10 mouse cellular contexts compared by ENCODE assay signal in the genomic region with DNA sequence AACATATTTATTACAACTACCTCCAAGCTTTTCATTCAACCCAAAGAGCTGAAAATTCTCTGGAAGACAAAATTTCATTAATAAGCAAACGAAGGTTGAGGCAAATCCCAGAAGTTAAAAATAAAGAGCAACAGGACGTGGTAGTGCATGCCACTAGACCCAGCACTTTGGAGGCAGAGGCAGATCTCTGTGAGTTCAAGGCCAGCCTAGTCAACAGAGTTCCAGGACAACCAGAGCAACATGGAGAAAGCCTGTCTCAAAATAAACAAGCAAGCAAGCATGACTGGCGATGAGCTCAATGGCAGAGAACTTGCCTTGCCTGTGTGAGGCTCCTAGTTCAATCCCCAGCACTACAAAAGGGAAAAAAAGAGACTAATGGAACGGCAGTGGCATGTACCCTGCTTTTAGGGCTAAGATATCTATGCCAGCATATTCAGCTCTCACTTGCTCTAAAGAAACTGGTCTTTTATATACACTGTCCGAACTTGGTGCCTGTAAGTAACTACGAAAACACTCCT. TPM values are rescaled to one million over a fixed set of nuclear protein-coding genes. Genes with fewer than 3 reads are reported as not detected.
DNase-seq lines count a peak whose midpoint lies in the region; ATAC-seq and TF ChIP-seq lines count a peak whose summit lies in the region.
"Had no signal": no experiment of that assay in that cellular context is flagged by ENCODE, and none has a peak within 500 bp of the region (broad histone marks: within the 10 kb centered on the region; RNA-seq: fewer than 3 reads in every experiment).

No protein-coding gene starts in this region.

- peak overlapping the region; percentile 68; the same call in 1 of the 2 replicates for H3K4me3 ChIP-seq in left cerebral cortex, adult 2 months
- peak overlapping the region; percentile 26 for H3K4me3 ChIP-seq in embryonic fibroblast, embryonic 13.5 days (ENCODE audit: insufficient read depth, low read length)
- H3K4me3 ChIP-seq in hindbrain, embryonic 11.5 days (ENCODE audit: low read depth, low read length) = 0 out of 2 replicates have a peak overlapping the region, but pooled peaks have one; percentile 27
- no peak overlapping the region for H3K4me3 ChIP-seq in myocyte

- H3K9me3 ChIP-seq in hindbrain, embryonic 11.5 days (ENCODE audit: control insufficient read depth, low read length) = no peaks in the 10 kb centered on the region

- 92% methylated on average over 6 of the region's 6 CpGs for WGBS in hindbrain, embryonic 11.5 days

- H3K36me3 ChIP-seq in hindbrain, embryonic 11.5 days (ENCODE audit: control insufficient read depth, insufficient read depth, low read length) = no peaks in the 10 kb centered on the region
- no peaks in the 10 kb centered on the region for H3K36me3 ChIP-seq in myocyte (ENCODE audit: control insufficient read depth, insufficient read depth)

- no peaks in the 10 kb centered on the region for H3K27me3 ChIP-seq in hindbrain, embryonic 11.5 days (ENCODE audit: control insufficient read depth, insufficient read depth, low read length)
- no peaks in the 10 kb centered on the region for H3K27me3 ChIP-seq in myocyte (ENCODE audit: control insufficient read depth, insufficient read depth, insufficient read length)

- H3K79me2 ChIP-seq in myocyte (ENCODE audit: control insufficient read depth, insufficient read depth) = peaks cover 82% of the 10 kb centered on the region

- intact Hi-C loops in left cerebral cortex, adult 2 months (cut with DNase I) = no loop called here
- intact Hi-C loops in left cerebral cortex, postnatal 14 days (cut with DNase I) = loop anchor here (5.0 kb wide), 1 partner anchor 90 kb away; no protein-coding TSS in a partner anchor

- peaks cover 3% of the 10 kb centered on the region; the same call in 1 of the 2 replicates for H3K4me1 ChIP-seq in embryonic fibroblast, embryonic 13.5 days (ENCODE audit: control insufficient read depth, insufficient read depth, low read length)
- no peaks in the 10 kb centered on the region for H3K4me1 ChIP-seq in hindbrain, embryonic 11.5 days (replicated peaks; ENCODE audit: control insufficient read depth, insufficient read depth, low read length)

- ATAC-seq in hindbrain, embryonic 11.5 days (ENCODE audit: low FRiP score) = no peak
- no peak for ATAC-seq in activated CD4-positive, CD25-positive, alpha-beta regulatory T cell, adult 4 months

- no peak overlapping the region for H3K27ac ChIP-seq in left cerebral cortex, adult 2 months
- no peak overlapping the region for H3K27ac ChIP-seq in embryonic fibroblast, embryonic 13.5 days (ENCODE audit: insufficient read depth, low read length)
- H3K27ac ChIP-seq in hindbrain, embryonic 11.5 days (ENCODE audit: low read depth, low read length) = no peak overlapping the region

- no peak overlapping the region for H3K4me2 ChIP-seq in hindbrain, embryonic 11.5 days (replicated peaks; ENCODE audit: low read depth, low read length)
- peak overlapping the region; percentile 78 for H3K4me2 ChIP-seq in myocyte (ENCODE audit: low read depth)

- no peak for TF ChIP-seq CTCF in left cerebral cortex, adult 2 months (IDR thresholded peaks at IDR 0.05)
- no peak for TF ChIP-seq CTCF in embryonic fibroblast, embryonic 13.5 days (IDR thresholded peaks at IDR 0.05; ENCODE audit: borderline replicate concordance, insufficient read depth, low read length)

- no peak for DNase-seq in left cerebral cortex, adult 2 months (ENCODE audit: extremely low spot score in 1 of 2, low spot score in 2 of 2)
- no peak for DNase-seq in left cerebral cortex, postnatal 14 days (ENCODE audit: low spot score in 2 of 2)
- DNase-seq in hindbrain, embryonic 11.5 days (ENCODE audit: low spot score) = no peak
- no peak for DNase-seq in ovary, adult 18-20 months (ENCODE audit: low spot score)
- DNase-seq: cerebellum, adult 2 months; kidney, adult 9 months had no signal

- H3K9ac ChIP-seq in hindbrain, embryonic 11.5 days (ENCODE audit: low read depth, low read length) = no peak overlapping the region

- H3ac ChIP-seq in myocyte (ENCODE audit: control insufficient read depth, insufficient read length) = no peak overlapping the region

- no peak for TF ChIP-seq POLR2A in embryonic fibroblast, embryonic 13.5 days (IDR thresholded peaks at IDR 0.05; ENCODE audit: low read depth, low read length)
- TF ChIP-seq POLR2A in myocyte (IDR thresholded peaks at IDR 0.05; ENCODE audit: insufficient read length, low read depth) = no peak

TF ChIP-seq in myocyte, 11 proteins besides CTCF, POLR2A, EP300 and RAD21:
- no peak for TF ChIP-seq MYOD1 (IDR thresholded peaks at IDR 0.05; ENCODE audit: control insufficient read depth in 1 of 3, insufficient read length in 2 of 3, low read depth in 2 of 3)
- TF ChIP-seq MYOG (IDR thresholded peaks at IDR 0.05; ENCODE audit: control insufficient read depth in 1 of 3, insufficient read depth in 1 of 3, insufficient read length in 2 of 3, low read depth in 2 of 3) = no peak
- no peak for TF ChIP-seq CEBPB (IDR thresholded peaks at IDR 0.05; ENCODE audit: insufficient read depth, poor library complexity, severe bottlenecking)
- no peak for TF ChIP-seq E2F4 (IDR thresholded peaks at IDR 0.05; ENCODE audit: insufficient read depth)
- TF ChIP-seq TCF12 (IDR thresholded peaks at IDR 0.05; ENCODE audit: insufficient read depth, poor library complexity, severe bottlenecking) = no peak
- no peak for TF ChIP-seq POLR2AphosphoS2 (IDR thresholded peaks at IDR 0.05; ENCODE audit: insufficient read length, low read depth)
- no peak for TF ChIP-seq USF1 (IDR thresholded peaks at IDR 0.05; ENCODE audit: low read depth)
- no peak for TF ChIP-seq TCF3 (IDR thresholded peaks at IDR 0.05; ENCODE audit: insufficient read length, low read depth)
TF ChIP-seq in myocyte: peak in this region for 0.

RNA-seq across cellular contexts. Expression of a gene that starts 3.5 kb away (rescaled TPM):
- 10 to 100 TPM; 65.1 to 70.2 TPM for total RNA-seq in left cerebral cortex, adult 2 months (2021)
- 10 to 100 TPM; 65.6 to 76.0 TPM for total RNA-seq in left cerebral cortex, postnatal 14 days (2021)
- 231 and 306 TPM in 2 replicates for polyA plus RNA-seq in embryonic fibroblast, embryonic 13.5 days (2011; ENCODE audit: insufficient read length, low read depth, missing spikeins)
- 37.3 and 44.7 TPM in 2 replicates for polyA plus RNA-seq in hindbrain, embryonic 11.5 days (2014; fragmentation: Nextera tagmentation; extraction: Ambion mirVana)
- polyA plus RNA-seq in myocyte (2012; fragmentation: generic; extraction: Trizol) = 64.6 TPM
- under 1 TPM; 0.29 to 0.67 TPM for polyA plus RNA-seq in activated CD4-positive, CD25-positive, alpha-beta regulatory T cell, adult 4 months (2017; shearing (Covaris generic))

RNA-seq across cellular contexts. Expression of a gene that starts 11.8 kb away (rescaled TPM):
- not detected for total RNA-seq in left cerebral cortex, adult 2 months (2021)
- not detected for total RNA-seq in left cerebral cortex, postnatal 14 days (2021)
- polyA plus RNA-seq in embryonic fibroblast, embryonic 13.5 days (2011; ENCODE audit: insufficient read length, low read depth, missing spikeins) = not detected in 2 replicates
- polyA plus RNA-seq in hindbrain, embryonic 11.5 days (2014; fragmentation: Nextera tagmentation; extraction: Ambion mirVana) = 0.20 and 0.27 TPM in 2 replicates
- polyA plus RNA-seq in myocyte (2012; fragmentation: generic; extraction: Trizol) = 0.01 TPM
- polyA plus RNA-seq in activated CD4-positive, CD25-positive, alpha-beta regulatory T cell, adult 4 months (2017; shearing (Covaris generic)) = under 1 TPM; 0.15 to 0.53 TPM
- total RNA-seq: left cerebral cortex, postnatal 36 days had no signal
- polyA plus RNA-seq: cerebellum, adult 2 months had no signal

RNA-seq across cellular contexts. Expression of a gene that starts 23.5 kb away (rescaled TPM):
- 10 to 100 TPM; 27.4 to 33.3 TPM for total RNA-seq in left cerebral cortex, adult 2 months (2021)
- 10 to 100 TPM; 47.2 to 54.1 TPM for total RNA-seq in left cerebral cortex, postnatal 14 days (2021)
- polyA plus RNA-seq in embryonic fibroblast, embryonic 13.5 days (2011; ENCODE audit: insufficient read length, low read depth, missing spikeins) = 106 and 122 TPM in 2 replicates
- 396 and 408 TPM in 2 replicates for polyA plus RNA-seq in hindbrain, embryonic 11.5 days (2014; fragmentation: Nextera tagmentation; extraction: Ambion mirVana)
- polyA plus RNA-seq in myocyte (2012; fragmentation: generic; extraction: Trizol) = 129 TPM
- 100 to 1,000 TPM; 152 to 184 TPM for polyA plus RNA-seq in activated CD4-positive, CD25-positive, alpha-beta regulatory T cell, adult 4 months (2017; shearing (Covaris generic))

RNA-seq across cellular contexts. Expression of a gene that starts 30.7 kb away (rescaled TPM):
- 1 to 10 TPM; 7.6 to 9.6 TPM for total RNA-seq in left cerebral cortex, adult 2 months (2021)
- 1 to 10 TPM; 1.8 to 3.5 TPM for total RNA-seq in left cerebral cortex, postnatal 14 days (2021)
- not detected in 2 replicates for polyA plus RNA-seq in embryonic fibroblast, embryonic 13.5 days (2011; ENCODE audit: insufficient read length, low read depth, missing spikeins)
- polyA plus RNA-seq in hindbrain, embryonic 11.5 days (2014; fragmentation: Nextera tagmentation; extraction: Ambion mirVana) = not detected in 2 replicates
- polyA plus RNA-seq in myocyte (2012; fragmentation: generic; extraction: Trizol) = not detected
- not detected for polyA plus RNA-seq in activated CD4-positive, CD25-positive, alpha-beta regulatory T cell, adult 4 months (2017; shearing (Covaris generic))

RNA-seq across cellular contexts. Expression of a gene that starts 31.1 kb away (rescaled TPM):
- total RNA-seq in left cerebral cortex, adult 2 months (2021) = 10 to 100 TPM; 30.7 to 30.9 TPM
- total RNA-seq in left cerebral cortex, postnatal 14 days (2021) = 10 to 100 TPM; 30.3 to 32.3 TPM
- 21.3 and 28.0 TPM in 2 replicates for polyA plus RNA-seq in embryonic fibroblast, embryonic 13.5 days (2011; ENCODE audit: insufficient read length, low read depth, missing spikeins)
- 65.2 and 66.3 TPM in 2 replicates for polyA plus RNA-seq in hindbrain, embryonic 11.5 days (2014; fragmentation: Nextera tagmentation; extraction: Ambion mirVana)
- 20.3 TPM for polyA plus RNA-seq in myocyte (2012; fragmentation: generic; extraction: Trizol)
- 10 to 100 TPM; 16.9 to 17.8 TPM for polyA plus RNA-seq in activated CD4-positive, CD25-positive, alpha-beta regulatory T cell, adult 4 months (2017; shearing (Covaris generic))

Comparison
In these comparisons a context has a peak if more than half of its experiments do, and no peak if none do; other contexts are left out.
1. RNA of a gene that starts 3.5 kb away (polyA plus RNA-seq): 231 to 306 TPM in embryonic fibroblast, embryonic 13.5 days, 64.6 TPM in myocyte (single experiment) and 37.3 to 44.7 TPM in hindbrain, embryonic 11.5 days; 0.29 to 0.67 TPM in activated CD4-positive, CD25-positive, alpha-beta regulatory T cell, adult 4 months; every median in the first group is over 10 times any median in the second.